Mouse (Mus musculus): ENCODE measurements around the gene Pygo1. TPM values are rescaled to one million over a fixed set of nuclear protein-coding genes. Genes with fewer than 3 reads are reported as not detected.

Gene Pygo1
- not detected for total RNA-seq (2023)

DNA sequence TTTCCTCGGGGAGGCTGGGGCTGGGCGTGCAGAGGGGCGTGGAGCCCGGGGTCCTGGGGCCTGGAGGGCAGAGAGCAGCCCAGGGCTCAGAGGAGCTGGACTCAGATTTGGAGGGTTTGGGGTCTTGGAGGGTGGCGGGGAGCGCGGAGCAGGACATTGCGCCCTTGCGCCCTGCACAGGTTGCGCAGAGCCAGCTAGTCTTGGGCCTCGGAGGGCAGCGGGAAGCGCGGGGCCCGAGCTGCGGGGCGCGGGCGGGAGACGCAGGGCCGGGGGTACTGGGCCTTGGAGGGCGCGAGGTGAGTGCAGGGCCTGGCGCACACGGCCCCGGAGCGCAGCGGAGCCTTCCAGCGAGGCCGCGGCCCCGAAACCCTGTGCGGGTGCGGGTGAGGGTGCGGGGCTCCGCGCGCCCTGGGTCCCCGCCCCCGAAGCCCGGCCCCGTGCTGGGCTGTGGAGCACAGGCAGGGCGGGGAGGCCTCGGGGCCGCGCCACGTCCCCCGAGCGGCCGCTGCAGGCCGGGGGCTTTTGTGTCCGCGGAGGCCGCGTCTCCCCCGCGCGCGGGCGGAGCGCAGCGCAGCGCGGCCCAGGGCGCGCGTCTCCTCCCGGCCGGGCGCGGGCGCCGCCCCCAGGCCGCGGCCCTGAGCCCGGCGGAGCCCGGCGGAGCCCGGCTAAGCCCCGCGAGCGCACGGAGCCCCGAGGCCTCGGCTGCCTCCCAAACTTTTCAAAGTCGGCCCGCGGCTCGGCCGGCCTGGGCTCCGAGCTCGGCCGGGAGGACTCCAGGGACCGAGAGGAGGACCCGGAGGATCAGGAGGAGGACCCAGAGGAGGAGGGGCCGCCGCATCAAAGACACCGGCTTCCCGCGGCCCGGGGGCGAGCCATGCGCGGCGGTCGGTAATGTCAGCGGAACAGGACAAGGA is at the start of gene Pygo1:
Gene Pygo1, plus strand, starts transcription at position 625 of the 914 bp plus-strand sequence.

DNA sequence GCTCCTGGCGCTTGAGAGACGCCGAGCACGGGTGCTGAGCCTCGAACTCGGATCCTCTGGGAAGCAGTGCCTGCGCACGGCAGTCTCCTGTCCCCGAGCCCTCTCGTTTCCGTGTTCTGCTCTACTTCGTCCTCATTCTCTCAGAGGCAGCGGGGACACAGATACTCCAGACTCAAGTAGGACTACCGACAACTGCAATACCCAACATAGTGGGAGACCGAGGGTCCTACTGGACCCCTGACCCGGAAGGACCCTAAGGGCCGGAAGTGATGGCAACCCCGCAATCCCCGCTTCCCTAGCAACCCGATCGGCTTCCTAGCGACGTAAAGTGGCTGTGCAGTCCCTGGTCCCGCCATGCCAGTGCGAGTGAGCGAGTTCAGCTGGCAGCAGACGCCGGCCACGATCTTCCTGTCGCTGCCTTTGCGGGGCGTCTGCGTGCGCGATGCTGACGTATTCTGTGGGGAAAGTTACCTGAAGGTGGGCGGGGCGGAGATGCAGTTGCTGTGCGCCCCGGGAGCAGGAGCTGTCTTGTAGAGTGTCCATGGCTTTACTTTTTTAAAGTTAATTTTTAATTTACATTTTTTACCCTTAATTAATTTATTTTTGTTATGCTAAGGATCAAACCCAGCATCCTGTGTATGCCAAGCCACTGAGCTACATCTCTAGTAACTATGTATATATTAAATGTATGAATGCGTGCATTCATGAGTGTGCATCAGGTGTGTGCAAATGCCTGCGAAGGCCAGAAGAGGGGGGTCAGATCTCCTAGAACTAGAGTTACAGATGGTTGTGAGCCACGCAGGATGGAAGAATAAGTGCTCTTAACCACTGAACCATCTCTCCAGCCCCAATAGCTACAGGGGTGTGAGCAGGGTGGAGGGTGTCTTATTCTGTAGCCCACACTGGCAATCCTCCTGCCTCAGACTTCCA is 33.3 kb downstream of the Pygo1 start, which contains the start of the genes Dyx1c1 and Gm44503:
Gene Dyx1c1, plus strand, starts transcription at position 265 of the 930 bp plus-strand sequence.
Gene Gm44503, plus strand, starts transcription at position 332 of the 930 bp plus-strand sequence.

DNA sequence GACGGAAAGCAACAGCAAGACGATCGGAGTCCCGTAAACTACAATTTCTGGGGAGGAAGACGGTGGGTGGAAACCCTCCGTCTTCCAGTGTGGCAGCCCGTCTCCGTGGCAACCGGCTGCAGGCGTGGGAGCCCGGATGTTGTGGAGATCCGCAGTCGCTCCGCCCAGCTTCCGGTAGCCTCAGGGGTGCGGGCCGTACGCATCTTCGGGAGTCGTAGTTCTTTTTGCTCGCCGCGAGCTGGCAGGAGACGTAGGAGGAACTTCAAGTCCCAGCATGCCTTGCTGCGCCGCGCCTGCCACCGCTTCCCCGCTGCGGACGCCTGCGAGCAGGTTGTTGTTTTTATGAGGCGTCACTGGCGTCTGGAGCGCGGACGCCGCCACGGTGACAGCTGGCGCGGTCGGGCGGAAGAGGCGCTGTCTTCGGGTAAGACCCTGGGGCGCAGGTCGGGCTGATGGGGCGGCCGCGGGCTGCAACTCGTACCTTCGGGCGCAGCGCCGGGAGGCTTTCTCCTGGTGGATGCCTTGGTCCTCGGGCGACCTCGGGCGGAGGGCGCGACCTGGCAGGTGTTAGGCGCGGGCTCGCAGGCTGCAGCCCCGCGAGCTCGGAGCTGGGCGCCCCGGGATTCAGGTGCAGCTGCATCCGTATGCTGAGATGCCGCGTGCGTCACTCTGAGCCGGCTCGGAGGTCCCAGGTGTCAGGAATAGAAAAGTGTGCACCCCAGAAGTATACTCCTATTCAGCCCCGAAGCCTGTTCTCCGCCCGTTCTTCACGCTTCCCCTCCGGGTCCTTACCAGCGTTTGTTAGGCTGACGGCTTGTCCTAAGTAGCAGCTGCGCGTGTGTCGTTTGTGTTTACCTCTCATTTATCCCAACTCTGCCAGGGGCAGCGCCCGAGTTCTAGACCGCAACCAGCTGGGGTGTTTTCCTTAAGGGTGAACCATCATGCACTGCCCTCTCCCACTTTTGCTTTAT is 60.1 kb downstream of the Pygo1 start, which contains the start of the genes Ccpg1os and Ccpg1:
Gene Ccpg1os, minus strand, starts transcription at position 133 of the 971 bp plus-strand sequence.
Gene Ccpg1, plus strand, starts transcription at position 180 of the 971 bp plus-strand sequence.

Other genes with a start within 250 kb of the Pygo1 start
- gene Prtg, start 118.8 kb upstream of the Pygo1 start, total RNA-seq (2023): under 1 TPM; 0.35 to 0.68 TPM
- under 1 TPM in 1 of 2 experiments, not detected in 1; 0.44 TPM for gene Dyx1c1, start 33.1 kb downstream of the Pygo1 start, total RNA-seq (2023)
- gene Gm44503, start 33.2 kb downstream of the Pygo1 start, total RNA-seq (2023): not detected
- gene Ccpg1os, start 59.7 kb downstream of the Pygo1 start, total RNA-seq (2023): 1 to 10 TPM; 3.9 to 4.3 TPM
- gene Ccpg1, start 59.8 kb downstream of the Pygo1 start, total RNA-seq (2023): 10 to 100 TPM; 44.8 to 50.0 TPM
- gene Pigb, start 114.7 kb downstream of the Pygo1 start, total RNA-seq (2023): 10 to 100 TPM; 12.7 to 21.8 TPM
- gene Rab27a, start 119.2 kb downstream of the Pygo1 start, total RNA-seq (2023): 10 to 100 TPM; 14.1 to 15.2 TPM
- gene Khdc3, start 176.2 kb downstream of the Pygo1 start, total RNA-seq (2023): 1 to 10 TPM; 1.6 to 1.7 TPM
- gene Gm20509, start 176.8 kb downstream of the Pygo1 start, total RNA-seq (2023): not detected
- gene Rsl24d1, start 187.8 kb downstream of the Pygo1 start, total RNA-seq (2023): 10 to 100 TPM; 67.1 to 67.8 TPM

All from B cell, adult 67 days (primary cell).